Mouse (Mus musculus) thymus, postnatal 14 days (tissue): ENCODE results near the gene St6galnac6.
A peak's percentile ranks its signal among the peaks of the same experiment; 100 is the strongest.

Experiments used
- DNase-seq: peaks from one replicate; pipeline ENCODE4 v3.0.0; 2021

Gene St6galnac6

DNA sequence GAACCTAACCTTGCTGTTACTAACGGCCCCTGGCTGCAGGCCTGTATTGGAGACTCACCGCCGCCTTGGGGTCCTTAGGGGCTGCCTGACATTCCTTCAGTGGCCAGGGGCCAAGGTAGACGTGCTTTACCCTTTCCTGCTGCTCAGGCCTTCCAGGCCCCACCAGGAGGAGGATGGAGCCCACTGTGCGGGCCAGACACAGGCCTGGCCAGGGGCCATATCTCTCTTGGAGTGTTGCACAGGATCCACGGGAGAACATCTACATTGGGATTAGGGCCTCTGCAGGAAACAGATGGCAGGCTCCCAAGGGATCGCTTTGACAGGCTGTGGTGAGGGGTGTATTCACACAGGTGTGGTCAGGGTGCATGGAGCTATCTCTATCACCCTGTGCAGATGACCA lies 43.3 kb downstream of the St6galnac6 start:
- no peak for DNase-seq

- no peak for DNase-seq
These were observed 44.6 kb downstream of the St6galnac6 start for GRCm38 (mm10) chr2:32644083-32644482.

- no peak for DNase-seq
These were observed 45.4 kb downstream of the St6galnac6 start for GRCm38 (mm10) chr2:32644799-32645475.

DNA sequence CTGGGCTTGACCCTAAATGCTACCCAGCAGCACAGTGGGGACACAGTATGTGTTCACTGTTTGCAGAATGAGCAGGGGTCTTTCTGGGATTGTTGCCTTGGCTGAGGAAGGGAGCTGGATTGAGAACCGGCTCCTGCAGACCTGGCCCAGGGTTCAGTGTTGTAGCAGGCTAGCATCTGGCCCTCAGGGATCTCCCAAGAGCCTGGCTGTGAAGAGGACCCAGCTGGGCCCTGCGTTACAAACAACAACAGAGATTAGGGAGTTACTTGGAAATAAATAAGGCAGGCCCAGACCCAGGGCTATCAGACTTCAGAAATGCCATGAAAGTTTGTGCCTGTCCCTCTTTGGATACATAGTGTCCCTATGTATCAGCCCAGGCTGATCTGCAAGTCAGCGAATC lies 46.1 kb downstream of the St6galnac6 start:
- DNase-seq, result no peak

DNA sequence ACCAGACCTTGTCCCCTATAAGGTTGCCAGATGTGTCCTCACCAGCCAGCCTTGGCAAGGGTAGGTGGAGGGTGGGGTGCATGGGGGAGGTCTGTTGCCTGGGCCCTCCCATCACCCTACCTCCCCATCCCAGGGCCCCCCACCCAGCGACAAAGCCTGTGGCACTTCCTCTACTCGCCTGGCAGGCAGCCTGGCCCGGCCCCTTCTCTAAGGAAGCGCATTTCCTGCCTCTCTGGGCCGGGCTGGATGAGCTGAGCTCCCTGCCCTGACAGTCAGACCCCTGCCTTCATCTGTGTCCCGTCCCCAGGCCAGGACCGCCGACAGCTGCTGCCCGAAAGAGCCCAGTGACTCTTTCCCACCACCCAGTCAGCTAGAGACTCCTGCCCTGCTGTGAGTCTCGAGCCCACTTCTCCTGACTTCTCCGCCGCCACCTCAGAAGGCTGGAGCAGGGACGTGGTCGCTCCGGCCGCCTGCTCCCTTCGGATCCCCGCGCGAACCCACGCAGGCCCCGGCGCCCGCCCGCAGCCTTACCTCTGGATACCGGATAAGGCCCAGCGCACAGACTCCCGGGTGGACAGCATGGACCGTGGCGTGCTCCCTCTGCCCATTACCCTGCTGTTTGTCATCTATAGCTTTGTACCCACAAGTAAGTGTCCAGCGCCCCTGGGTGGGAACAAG lies 47.0 kb downstream of the St6galnac6 start, which contains the start of gene Eng:
Eng (plus strand) TSS at position 217 of the 678 bp plus-strand sequence.
- DNase-seq, result peak; percentile 72

- DNase-seq, result no peak
These were observed 47.9 kb downstream of the St6galnac6 start for GRCm38 (mm10) chr2:32647366-32647765.

GRCm38 (mm10) chr2:32653764-32654163 lies 54.3 kb downstream of the St6galnac6 start:
- no peak for DNase-seq

GRCm38 (mm10) chr2:32654743-32655393 lies 55.4 kb downstream of the St6galnac6 start:
- DNase-seq, result no peak

DNA sequence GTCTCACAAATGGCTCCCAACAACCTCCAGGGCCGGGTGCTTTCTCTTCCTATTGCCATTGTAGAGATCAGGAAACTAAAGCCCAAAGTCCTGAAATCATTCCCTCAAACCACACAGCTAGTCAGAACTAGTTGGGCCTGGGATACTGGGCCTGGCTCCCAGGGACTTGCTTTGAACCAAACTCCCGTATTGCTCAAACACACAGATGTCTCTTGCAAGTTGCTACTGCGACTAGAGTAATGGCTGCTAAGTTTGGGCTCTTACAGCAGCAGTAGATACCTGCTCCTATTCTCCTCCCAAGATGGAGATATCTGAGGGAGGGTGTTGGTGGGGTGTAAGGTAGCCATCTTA lies 55.9 kb downstream of the St6galnac6 start:
- no peak for DNase-seq

GRCm38 (mm10) chr2:32655826-32656225 lies 56.3 kb downstream of the St6galnac6 start:
- DNase-seq, result no peak

DNA sequence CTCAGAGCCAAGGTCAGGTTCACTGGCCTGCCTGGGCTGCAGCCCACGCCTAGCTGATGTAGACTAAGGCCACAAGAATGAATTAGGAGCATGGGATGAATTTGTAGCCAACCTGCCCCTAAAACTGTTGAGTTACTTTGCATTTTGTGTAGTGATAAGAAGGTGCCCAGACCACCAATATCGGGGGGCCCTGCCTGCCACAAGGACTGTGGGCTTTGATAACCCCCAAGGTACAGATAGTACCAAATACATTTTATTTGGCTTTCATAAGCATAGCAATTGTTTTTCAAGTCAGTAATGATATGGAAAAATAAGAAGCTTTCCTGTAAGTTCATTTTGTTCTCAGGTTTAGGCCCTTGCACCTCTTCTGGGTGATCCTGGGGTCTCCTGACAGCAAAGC lies 59.4 kb downstream of the St6galnac6 start:
- DNase-seq, result no peak

- no peak for DNase-seq
These were observed 62.1 kb downstream of the St6galnac6 start for GRCm38 (mm10) chr2:32661509-32662107.

GRCm38 (mm10) chr2:32662291-32662690 lies 62.8 kb downstream of the St6galnac6 start:
- DNase-seq, result peak; percentile 30

DNA sequence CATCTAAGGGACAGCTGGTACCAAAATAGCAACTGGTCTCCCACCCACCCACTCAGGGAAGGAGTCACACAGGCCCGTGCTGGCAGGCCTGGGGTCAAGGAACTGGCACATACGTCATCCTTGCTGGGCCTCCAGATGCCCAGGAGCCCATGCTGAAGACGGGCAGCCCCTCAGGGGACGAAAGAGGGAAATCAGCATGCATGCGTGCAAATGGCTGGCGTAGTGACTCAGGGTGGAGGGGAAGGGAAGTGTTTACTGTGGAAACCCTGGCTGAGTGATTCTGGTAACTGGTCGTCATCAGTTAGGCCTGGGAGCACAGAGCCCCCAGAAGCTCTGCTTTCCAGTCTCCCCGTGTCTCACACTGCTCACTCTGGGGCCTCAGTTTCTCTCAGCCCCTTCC lies 65.8 kb downstream of the St6galnac6 start:
- no peak for DNase-seq

GRCm38 (mm10) chr2:32665853-32666252 lies 66.3 kb downstream of the St6galnac6 start:
- DNase-seq, result no peak

- DNase-seq, result no peak
These were observed 68.3 kb downstream of the St6galnac6 start for GRCm38 (mm10) chr2:32667775-32668174.

DNA sequence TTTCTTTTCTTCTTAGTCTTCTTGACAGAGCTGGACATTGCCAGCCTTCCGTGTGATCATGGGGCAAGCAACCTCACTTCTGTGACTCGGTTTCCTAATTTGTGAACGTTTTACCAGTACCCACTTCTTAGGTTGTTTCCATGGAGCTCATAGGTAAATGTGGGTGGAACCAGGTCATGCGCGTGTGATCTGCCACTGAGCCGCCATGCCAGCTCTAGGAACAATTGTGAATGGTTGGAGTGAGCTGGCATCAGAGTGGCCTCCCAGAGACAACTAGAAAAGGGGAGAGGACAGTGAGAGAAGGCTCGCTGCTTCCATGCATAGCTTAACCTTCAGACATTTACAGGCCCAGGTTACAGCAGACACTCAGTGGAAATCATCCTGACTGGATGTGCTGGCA lies 68.7 kb downstream of the St6galnac6 start:
- DNase-seq, result no peak

DNA sequence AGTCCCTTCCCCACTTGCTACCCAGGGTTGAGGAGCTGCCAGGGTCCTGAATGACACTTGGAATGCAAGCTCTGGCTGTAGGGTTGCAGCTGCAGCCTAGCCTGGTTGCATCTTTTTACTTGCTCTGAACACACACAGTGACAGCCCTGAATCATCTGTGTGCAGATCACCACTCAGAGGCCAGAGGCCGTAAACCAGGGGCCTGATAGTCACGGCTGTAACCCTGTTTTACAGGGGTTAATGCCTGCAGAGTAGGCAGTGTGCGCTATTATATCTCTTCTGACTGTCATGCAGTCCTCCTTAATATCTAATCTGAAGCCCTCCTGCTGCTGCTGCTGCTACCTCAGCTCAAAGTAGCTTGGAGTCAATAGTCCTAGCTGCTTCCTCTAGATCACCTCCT lies 70.4 kb downstream of the St6galnac6 start:
- no peak for DNase-seq
